Mouse (Mus musculus): ENCODE data around the gene Mrpl16.

DNA sequence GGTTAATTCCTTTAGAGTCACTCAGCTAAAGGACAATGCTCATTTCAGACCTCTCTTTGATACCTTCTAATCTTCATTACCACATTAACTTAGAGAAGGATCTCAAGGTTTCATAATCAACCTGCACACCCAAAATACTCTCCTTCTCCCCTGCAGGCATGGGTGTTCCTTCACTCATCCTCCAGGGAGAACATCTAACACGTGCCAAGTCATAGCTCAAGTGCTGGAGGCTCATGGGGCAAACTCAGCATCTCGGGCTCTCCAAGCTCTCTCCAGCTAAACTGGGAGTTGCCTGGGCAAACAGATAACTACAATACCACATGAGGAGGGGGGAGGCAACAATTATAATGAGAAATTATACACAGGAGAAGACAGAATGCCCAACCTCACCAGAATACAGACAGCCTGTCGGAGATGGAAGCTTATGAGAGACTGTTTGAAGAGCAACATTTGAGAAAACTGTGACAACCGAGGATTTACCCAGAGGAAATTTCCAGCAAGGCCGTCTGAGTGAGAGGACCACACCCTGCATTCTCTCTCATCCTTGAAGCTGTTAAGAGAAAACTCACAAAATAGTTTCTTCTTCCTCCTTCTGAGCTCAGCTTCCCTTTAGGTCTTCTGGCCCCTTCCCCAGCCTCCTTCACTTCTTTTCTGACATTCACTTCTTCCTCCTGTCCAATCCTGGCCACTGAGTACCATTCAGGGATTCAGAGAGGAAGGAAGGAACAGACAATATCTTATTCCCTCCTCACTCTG, 40.0 kb downstream of the Mrpl16 start:
- TF ChIP-seq CTCF (IDR thresholded peaks at IDR 0.05; ENCODE audit: extremely low read depth, insufficient read length, insufficient replicate concordance, low read depth, low read length) = no peak
- no peak for TF ChIP-seq POLR2A (IDR thresholded peaks at IDR 0.05; ENCODE audit: low read depth, low read length)

All from small intestine, adult 2 months (tissue).